Mouse (Mus musculus) lung, embryonic 16.5 days (tissue): ENCODE data around the gene Gucy2g. TPM values are rescaled to one million over a fixed set of nuclear protein-coding genes. Genes with fewer than 3 reads are reported as not detected.

Experiments used
- ATAC-seq: fragments of 200-750 bp; cut with Nextera tagmentation; 2 replicates; pipeline ENCODE4 v1.8.0; 2017; ENCODE audit warnings: low read depth, mild to moderate bottlenecking, moderate library complexity
- H3K27ac ChIP-seq: fragments of 300-500 bp; sonication (generic); 2 replicates; pipeline ENCODE4 v1.5.1; 2014; ENCODE audit warnings: mild to moderate bottlenecking, control low read depth, low read length
- H3K27me3 ChIP-seq: fragments of 300-500 bp; sonication (generic); 2 replicates; pipeline ENCODE4 v1.6.1; 2014; ENCODE audit warnings: low read depth, low read length, mixed read lengths; ENCODE audit not compliant: control insufficient read depth, insufficient read depth
- H3K36me3 ChIP-seq: fragments of 300-500 bp; sonication (generic); 2 replicates; pipeline ENCODE4 v1.6.1; 2014; ENCODE audit warnings: low read length; ENCODE audit not compliant: control insufficient read depth, insufficient read depth
- H3K4me1 ChIP-seq: fragments of 300-500 bp; sonication (generic); replicated peaks from 2 replicates; pipeline ENCODE4 v1.6.1; 2014; ENCODE audit warnings: low read length, mixed read lengths; ENCODE audit not compliant: control insufficient read depth, insufficient read depth
- H3K4me2 ChIP-seq: fragments of 300-500 bp; sonication (generic); 2 replicates; pipeline ENCODE4 v1.6.1; 2014; ENCODE audit warnings: low read depth, low read length, control low read depth
- H3K4me3 ChIP-seq: fragments of 300-500 bp; sonication (generic); 2 replicates; pipeline ENCODE4 v1.5.1; 2014; ENCODE audit warnings: mild to moderate bottlenecking, low read length, control low read depth
- H3K9ac ChIP-seq: fragments of 300-500 bp; sonication (generic); 2 replicates; pipeline ENCODE4 v1.6.1; 2014; ENCODE audit warnings: low read length, control low read depth
- H3K9me3 ChIP-seq: fragments of 300-500 bp; sonication (generic); 2 replicates; pipeline ENCODE4 v1.6.1; 2016; ENCODE audit warnings: low read length; ENCODE audit not compliant: control insufficient read depth
- WGBS: fragments of 180-500 bp; shearing (Covaris S2); extraction: QIAGEN DNeasy Blood & Tissue Kit; methylation state at CpG from one replicate; pipeline ENCODE4 v1.1.7; 2014; 5-methylcytosine and 5-hydroxymethylcytosine counted together
- polyA plus RNA-seq: library from polyadenylated mRNA; unstranded; fragments of >200 nt; fragmentation: Nextera tagmentation; extraction: Ambion mirVana; gene quantifications from 2 replicates; pipeline ENCODE4 v1.2.1, GENCODE M21; 2015

The Gucy2g gene
- polyA plus RNA-seq, 1 experiment from 2014 or later = 0.10 TPM

GRCm38 (mm10) chr19:55198303-55198702 is 42.7 kb downstream of the Gucy2g start:
- H3K4me2 ChIP-seq = peak overlapping the region; percentile 23; the same call in 1 of the 2 replicates
- peaks cover 2% of the 10 kb centered on the region; the same call in 1 of the 2 replicates for H3K27me3 ChIP-seq
- no peaks in the 10 kb centered on the region for H3K36me3 ChIP-seq
- no peak overlapping the region for H3K4me3 ChIP-seq
- peak overlapping the region; percentile 19; the same call in 1 of the 2 replicates for H3K9ac ChIP-seq
- WGBS = 29% methylated on average over 5 of the region's 5 CpGs
- peaks cover 27% of the 10 kb centered on the region for H3K4me1 ChIP-seq
- no peaks in the 10 kb centered on the region for H3K9me3 ChIP-seq
- H3K27ac ChIP-seq = no peak overlapping the region
- peak; percentile 25 for ATAC-seq

- peaks cover 45% of the 10 kb centered on the region for H3K4me1 ChIP-seq
- H3K27ac ChIP-seq = peak overlapping the region; percentile 95
- WGBS = 55% methylated on average over 3 of the region's 3 CpGs
- H3K4me2 ChIP-seq = no peak overlapping the region
- no peak overlapping the region for H3K9ac ChIP-seq
- no peaks in the 10 kb centered on the region for H3K36me3 ChIP-seq
- peaks cover 2% of the 10 kb centered on the region; the same call in 1 of the 2 replicates for H3K27me3 ChIP-seq
- ATAC-seq = no peak
- H3K9me3 ChIP-seq = no peaks in the 10 kb centered on the region
- H3K4me3 ChIP-seq = no peak overlapping the region
These were observed 45.5 kb downstream of the Gucy2g start for GRCm38 (mm10) chr19:55195574-55195973.

GRCm38 (mm10) chr19:55194520-55195170 is 46.4 kb downstream of the Gucy2g start:
- no peaks in the 10 kb centered on the region for H3K36me3 ChIP-seq
- no peaks in the 10 kb centered on the region for H3K9me3 ChIP-seq
- no peak overlapping the region for H3K4me3 ChIP-seq
- peak overlapping the region; percentile 95 for H3K27ac ChIP-seq
- 30% methylated on average over 7 of the region's 7 CpGs for WGBS
- H3K27me3 ChIP-seq = peaks cover 2% of the 10 kb centered on the region; the same call in 1 of the 2 replicates
- no peak overlapping the region for H3K9ac ChIP-seq
- H3K4me1 ChIP-seq = peaks cover 45% of the 10 kb centered on the region
- peak overlapping the region; percentile 13; the same call in 1 of the 2 replicates for H3K4me2 ChIP-seq
- ATAC-seq = peak; percentile 84

GRCm38 (mm10) chr19:55193717-55194394 is 47.2 kb downstream of the Gucy2g start:
- peaks cover under 1% of the 10 kb centered on the region; the same call in 1 of the 2 replicates for H3K27me3 ChIP-seq
- peaks cover 45% of the 10 kb centered on the region for H3K4me1 ChIP-seq
- H3K4me3 ChIP-seq = no peak overlapping the region
- H3K9me3 ChIP-seq = no peaks in the 10 kb centered on the region
- no peaks in the 10 kb centered on the region for H3K36me3 ChIP-seq
- H3K4me2 ChIP-seq = 0 out of 2 replicates have a peak overlapping the region, but pooled peaks have one; percentile 4
- H3K27ac ChIP-seq = peak overlapping the region; percentile 95
- no peak overlapping the region; the same call in 1 of the 2 replicates for H3K9ac ChIP-seq
- whole genome bisulfite sequencing = 43% methylated on average over 11 of the region's 11 CpGs
- peak; percentile 60 for ATAC-seq

- peak; percentile 78 for ATAC-seq
- H3K36me3 ChIP-seq = no peaks in the 10 kb centered on the region
- no peaks in the 10 kb centered on the region for H3K9me3 ChIP-seq
- H3K4me1 ChIP-seq = peaks cover 41% of the 10 kb centered on the region
- H3K27me3 ChIP-seq = no peaks in the 10 kb centered on the region
- peak overlapping the region; percentile 14; the same call in 1 of the 2 replicates for H3K4me2 ChIP-seq
- WGBS = 58% methylated on average over 21 of the region's 21 CpGs
- peak overlapping the region; percentile 95 for H3K27ac ChIP-seq
- H3K9ac ChIP-seq = peak overlapping the region; percentile 52; the same call in 1 of the 2 replicates
- H3K4me3 ChIP-seq = no peak overlapping the region
These were observed 48.6 kb downstream of the Gucy2g start for GRCm38 (mm10) chr19:55192254-55192945.

- H3K9ac ChIP-seq = peak overlapping the region; percentile 52; the same call in 1 of the 2 replicates
- H3K27me3 ChIP-seq = no peaks in the 10 kb centered on the region
- no peak overlapping the region for H3K4me2 ChIP-seq
- peak overlapping the region; percentile 93 for H3K27ac ChIP-seq
- H3K4me3 ChIP-seq = no peak overlapping the region
- no peak for ATAC-seq
- peaks cover 41% of the 10 kb centered on the region for H3K4me1 ChIP-seq
- WGBS = 57% methylated on average over 2 of the region's 2 CpGs
- no peaks in the 10 kb centered on the region for H3K9me3 ChIP-seq
- H3K36me3 ChIP-seq = no peaks in the 10 kb centered on the region
These were observed 49.4 kb downstream of the Gucy2g start for GRCm38 (mm10) chr19:55191596-55191995.

- no peak for ATAC-seq
- Histone ChIP-seq H3K36me3 (no peaks in the 10 kb centered on the region), H3K27ac (no peak overlapping the region), H3K9me3 (no peaks in the 10 kb centered on the region), H3K27me3 (no peaks in the 10 kb centered on the region), H3K9ac (no peak overlapping the region), H3K4me2 (no peak overlapping the region), H3K4me1 (peaks cover 35% of the 10 kb centered on the region), H3K4me3 (no peak overlapping the region)
- 76% methylated on average over 5 of the region's 5 CpGs for WGBS
These were observed 51.0 kb downstream of the Gucy2g start for GRCm38 (mm10) chr19:55190065-55190464.

GRCm38 (mm10) chr19:55185651-55186050 is 55.4 kb downstream of the Gucy2g start:
- Histone ChIP-seq H3K4me3 (no peak overlapping the region), H3K27me3 (no peaks in the 10 kb centered on the region), H3K4me2 (no peak overlapping the region), H3K4me1 (no peaks in the 10 kb centered on the region; the same call in 1 of the 2 replicates), H3K36me3 (no peaks in the 10 kb centered on the region), H3K27ac (no peak overlapping the region), H3K9ac (no peak overlapping the region), H3K9me3 (no peaks in the 10 kb centered on the region)
- WGBS = 64% methylated on average over 3 of the region's 3 CpGs
- no peak for ATAC-seq

- Histone ChIP-seq H3K4me1 (no peaks in the 10 kb centered on the region; the same call in 1 of the 2 replicates), H3K27me3 (no peaks in the 10 kb centered on the region), H3K9me3 (no peaks in the 10 kb centered on the region), H3K4me3 (no peak overlapping the region), H3K9ac (no peak overlapping the region), H3K36me3 (no peaks in the 10 kb centered on the region), H3K4me2 (no peak overlapping the region), H3K27ac (no peak overlapping the region)
- WGBS = 66% methylated on average over 7 of the region's 7 CpGs
- no peak for ATAC-seq
These were observed 56.0 kb downstream of the Gucy2g start for GRCm38 (mm10) chr19:55185074-55185473.
